Mouse (Mus musculus) lung, adult 2 months (tissue): Measurements from ENCODE around the gene Fgf22. TPM values are rescaled to one million over a fixed set of nuclear protein-coding genes. Genes with fewer than 3 reads are reported as not detected.

ENCODE experiments used
- DNase-seq: peaks from one replicate; pipeline ENCODE4 v3.0.0; 2022
- H3K4me1 ChIP-seq: fragments of 200-500 bp; 2 replicates; pipeline ENCODE4 v1.6.1; 2011; ENCODE audit warnings: low read length; ENCODE audit not compliant: control insufficient read depth, insufficient read depth
- H3K4me3 ChIP-seq: fragments of 200-500 bp; replicated peaks from 2 replicates; pipeline ENCODE3; 2011; ENCODE audit warnings: low read depth, mild to moderate bottlenecking, control low read depth, low read length; ENCODE audit errors: extremely low read depth
- CTCF ChIP-seq: fragments of 200-500 bp; IDR thresholded peaks from 2 replicates; pipeline ENCODE4 v1.5.1; 2011; ENCODE audit warnings: mild to moderate bottlenecking, low read length, control low read depth; ENCODE audit not compliant: insufficient read depth
- POLR2A ChIP-seq: fragments of 200-500 bp; IDR thresholded peaks from 2 replicates; pipeline ENCODE4 v1.6.1; 2011; ENCODE audit warnings: low read depth, mild to moderate bottlenecking, control low read depth, low read length, borderline replicate concordance; ENCODE audit errors: extremely low read depth
- WGBS: fragments of 180-500 bp; shearing (Covaris S2); methylation state at CpG from one replicate; pipeline ENCODE4 v1.1.7; 2018; 5-methylcytosine and 5-hydroxymethylcytosine counted together
- polyA plus RNA-seq: library from polyadenylated mRNA; depleted of rRNA; stranded (reverse); fragments of >200 nt; gene quantifications from 2 replicates; pipeline ENCODE4 v1.2.3, GENCODE M21; 2012; rRNA removed

Fgf22 gene
- polyA plus RNA-seq, 1 experiment: 1.0 TPM

DNA sequence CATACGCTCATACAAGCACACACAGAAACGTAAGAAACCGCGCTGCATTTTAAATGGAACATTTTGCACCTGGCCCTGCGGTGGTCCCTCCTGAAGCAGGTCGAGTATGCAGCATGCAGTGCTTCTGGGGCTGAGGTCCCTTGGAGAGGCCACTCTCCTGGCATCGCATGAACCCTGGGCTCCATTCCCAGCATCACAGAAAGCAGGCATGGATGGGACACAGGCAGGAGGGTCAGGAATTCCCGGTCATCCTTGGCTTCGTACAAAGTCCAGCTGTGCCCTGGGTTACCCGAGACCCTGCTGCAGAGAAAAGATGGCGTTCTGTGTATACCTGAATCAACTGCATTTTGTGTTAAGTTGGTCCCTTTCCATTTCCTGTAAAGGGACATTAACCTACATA is 45.6 kb downstream of the Fgf22 start:
- WGBS: 80% methylated on average over 11 of the region's 11 CpGs
- Histone ChIP-seq H3K4me1 (peaks cover 6% of the 10 kb centered on the region), H3K4me3 (no peak overlapping the region)
- no peak for DNase-seq
- TF ChIP-seq POLR2A: no peak
- no peak for TF ChIP-seq CTCF

DNA sequence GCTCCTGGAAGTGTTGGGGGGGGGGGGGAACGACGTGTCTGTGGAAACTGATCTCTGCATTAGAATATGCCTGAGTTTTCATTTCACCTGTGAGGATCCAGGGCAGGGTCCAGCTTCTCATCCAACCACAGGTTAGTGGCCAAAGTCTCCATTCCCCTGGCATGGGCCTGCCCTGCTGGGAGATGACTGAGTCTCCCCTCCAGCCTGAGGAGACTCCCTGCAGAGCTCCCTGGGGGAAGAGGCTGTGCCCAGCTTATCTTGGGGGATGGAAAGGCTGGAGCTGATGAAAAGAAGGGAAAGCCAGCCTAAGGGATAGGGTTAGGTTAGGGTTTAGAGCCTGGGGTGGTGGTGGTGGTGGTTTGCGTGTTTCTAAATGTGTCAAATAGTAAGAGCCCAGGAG is 47.0 kb downstream of the Fgf22 start:
- TF ChIP-seq CTCF (no peak), POLR2A (no peak)
- 59% methylated on average over 3 of the region's 3 CpGs for WGBS
- H3K4me1 ChIP-seq: peaks cover 6% of the 10 kb centered on the region
- DNase-seq: no peak
- no peak overlapping the region for H3K4me3 ChIP-seq

DNA sequence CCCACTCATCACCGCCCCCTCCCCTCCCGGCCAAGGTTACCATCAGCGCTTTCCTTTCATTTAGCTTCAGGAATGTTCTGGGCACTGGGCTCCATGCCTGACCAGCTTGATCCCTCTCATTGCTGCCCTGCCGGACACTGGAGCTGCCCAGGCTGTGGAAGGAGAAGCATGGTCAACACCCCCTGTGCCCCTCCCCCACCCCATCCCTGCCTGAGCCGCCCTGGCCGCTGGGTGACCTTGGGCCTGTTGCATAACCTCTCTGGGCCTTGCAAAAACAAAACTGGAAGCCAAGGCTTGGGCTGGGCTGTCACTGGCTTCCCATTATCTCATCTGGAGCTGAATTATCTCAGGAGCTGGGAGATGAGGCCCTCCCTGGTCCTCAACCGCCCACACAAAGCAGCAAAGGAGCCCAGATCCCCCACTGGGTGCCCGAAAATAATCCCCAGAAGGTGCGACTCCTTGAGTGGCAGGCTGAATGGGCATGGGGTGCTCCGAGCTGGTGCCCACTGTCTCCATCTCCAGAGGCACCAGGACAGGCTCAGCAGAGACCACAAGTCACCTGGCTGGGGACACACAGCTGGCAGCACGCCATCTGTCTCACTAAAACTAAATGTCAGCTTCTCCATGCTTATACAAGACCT is 47.6 kb downstream of the Fgf22 start:
- Histone ChIP-seq H3K4me3 (peak overlapping the region; percentile 3), H3K4me1 (peaks cover 6% of the 10 kb centered on the region)
- WGBS: 51% methylated on average over 11 of the region's 11 CpGs
- peak; percentile 33; the same call in 1 of the 2 replicates for TF ChIP-seq POLR2A
- no peak for TF ChIP-seq CTCF
- DNase-seq: no peak

DNA sequence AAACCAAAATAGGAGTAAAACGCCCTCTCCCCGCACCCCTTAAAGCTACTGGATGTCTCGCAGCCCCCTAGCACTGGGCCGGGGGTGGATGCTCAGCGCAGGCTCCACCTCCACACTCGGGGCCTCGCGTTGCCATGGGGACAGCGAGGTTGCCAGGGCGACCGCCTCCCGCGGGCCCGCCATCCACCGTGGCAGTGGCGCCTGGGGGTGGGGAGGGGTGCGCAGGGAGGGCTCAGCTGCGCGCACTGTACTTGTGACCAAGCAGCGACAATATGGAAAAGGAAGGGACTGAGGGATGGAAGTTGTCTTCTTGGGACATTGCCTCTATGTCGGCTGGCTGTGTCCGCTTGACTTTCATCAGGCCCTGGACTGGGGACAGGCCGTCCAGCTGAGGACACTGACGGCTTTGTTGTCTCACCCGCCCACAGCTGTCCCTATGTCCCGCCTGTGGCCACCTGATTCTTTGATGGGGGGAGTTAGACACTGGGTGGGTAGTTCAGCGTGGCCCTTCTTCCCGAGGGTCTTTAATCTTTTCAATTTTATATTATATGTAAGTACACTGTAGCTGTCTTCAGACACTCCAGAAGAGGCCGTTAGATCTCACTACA is 48.9 kb downstream of the Fgf22 start:
- Histone ChIP-seq H3K4me3 (no peak overlapping the region), H3K4me1 (peaks cover 7% of the 10 kb centered on the region)
- TF ChIP-seq CTCF (no peak), POLR2A (no peak)
- 50% methylated on average over 29 of the region's 29 CpGs for WGBS
- no peak for DNase-seq

DNA sequence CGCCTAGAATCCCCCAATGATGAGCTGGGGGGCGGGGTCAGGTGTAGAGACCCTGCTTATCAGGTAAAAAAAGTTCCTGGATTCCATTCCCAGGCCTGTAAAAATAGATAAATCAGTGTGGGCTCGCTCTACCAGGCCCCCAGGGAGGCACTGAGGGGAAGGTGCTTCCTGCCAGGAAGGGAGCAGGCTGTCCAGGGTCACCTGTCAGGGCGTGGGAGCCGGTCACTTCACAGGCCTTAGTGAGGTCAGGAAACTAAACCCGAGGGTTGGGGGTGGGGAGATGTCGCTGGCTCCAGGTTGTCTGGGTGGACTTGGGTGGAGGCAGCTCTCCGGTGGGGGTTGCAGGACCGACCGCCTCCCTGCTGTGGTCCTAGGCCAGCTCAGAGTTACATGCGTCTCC is 50.8 kb downstream of the Fgf22 start:
- 48% methylated on average over 11 of the region's 11 CpGs for WGBS
- Histone ChIP-seq H3K4me1 (peaks cover 11% of the 10 kb centered on the region), H3K4me3 (no peak overlapping the region)
- no peak for DNase-seq
- no peak for TF ChIP-seq POLR2A
- no peak for TF ChIP-seq CTCF

DNA sequence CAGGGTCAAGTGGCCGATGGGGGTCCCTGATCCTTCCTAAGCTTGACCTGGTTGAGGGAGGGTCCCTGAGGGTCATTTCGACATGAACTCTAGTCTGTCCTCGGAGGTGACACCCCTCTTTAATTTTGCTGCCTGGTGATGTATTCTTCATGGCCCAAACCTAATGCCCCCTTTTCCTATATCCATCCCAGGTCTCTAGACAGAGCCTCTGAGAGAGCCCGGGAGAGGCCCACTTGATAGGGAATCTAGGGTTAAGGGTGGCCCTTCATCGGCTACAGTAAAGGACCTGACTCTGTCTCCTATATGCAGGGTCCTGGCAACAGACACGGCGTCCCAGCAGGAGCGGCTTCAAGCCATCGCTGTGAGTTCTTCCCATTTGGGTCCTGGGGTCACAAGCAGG is 51.5 kb downstream of the Fgf22 start:
- TF ChIP-seq POLR2A (no peak), CTCF (no peak)
- DNase-seq: no peak
- Histone ChIP-seq H3K4me3 (no peak overlapping the region), H3K4me1 (peaks cover 11% of the 10 kb centered on the region)
- WGBS: 89% methylated on average over 9 of the region's 9 CpGs

DNA sequence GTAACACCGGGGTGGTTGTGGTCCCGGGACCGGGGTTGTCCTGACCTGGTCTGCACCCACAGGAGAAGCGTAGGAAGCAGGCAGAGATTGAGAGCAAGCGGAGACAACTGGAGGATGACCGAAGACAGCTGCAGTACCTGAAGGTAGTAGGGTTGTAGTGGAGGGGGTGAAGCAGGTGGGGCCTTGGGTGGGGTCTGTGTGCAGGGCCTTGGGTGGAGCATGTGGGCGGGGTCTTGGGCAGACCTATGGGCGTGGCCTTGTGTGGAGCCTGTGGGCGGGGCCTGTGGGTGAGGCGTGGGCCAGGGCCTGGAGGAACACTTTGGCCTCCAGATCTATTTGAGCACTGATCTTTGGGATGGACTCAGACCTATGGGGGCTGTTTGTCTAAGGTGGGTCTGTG is 52.1 kb downstream of the Fgf22 start:
- no peak for TF ChIP-seq POLR2A
- TF ChIP-seq CTCF: no peak
- H3K4me3 ChIP-seq: no peak overlapping the region
- peaks cover 11% of the 10 kb centered on the region for H3K4me1 ChIP-seq
- WGBS: 79% methylated on average over 10 of the region's 10 CpGs
- DNase-seq: no peak

DNA sequence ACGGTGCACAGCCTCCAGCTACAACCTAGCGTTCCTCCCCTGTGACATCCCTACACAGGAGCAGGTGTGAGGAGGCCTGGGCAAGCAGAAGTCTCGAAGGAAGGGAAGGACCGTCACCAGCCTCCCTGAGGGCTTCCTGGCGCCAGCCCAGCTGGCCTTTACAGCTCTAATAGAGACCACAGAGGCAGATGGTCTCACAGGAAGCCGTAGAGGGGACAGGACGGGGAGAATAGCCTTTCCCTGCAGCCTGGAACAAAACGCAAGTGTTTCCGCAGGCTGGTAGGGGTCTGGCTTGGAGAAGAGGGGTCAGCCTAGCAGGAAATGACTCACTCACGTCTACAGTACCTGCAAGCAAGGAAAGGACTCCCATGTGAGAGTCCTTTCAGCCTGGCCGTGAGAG is 53.0 kb downstream of the Fgf22 start:
- no peak overlapping the region for H3K4me3 ChIP-seq
- TF ChIP-seq POLR2A (no peak), CTCF (no peak)
- peaks cover 6% of the 10 kb centered on the region; the same call in 1 of the 2 replicates for H3K4me1 ChIP-seq
- WGBS: 50% methylated on average over 11 of the region's 11 CpGs
- no peak for DNase-seq

Other genes with a start within 250 kb of the Fgf22 start
- 27.9 and 30.4 TPM in 2 replicates for gene Plpp2, start 221.3 kb upstream of the Fgf22 start, polyA plus RNA-seq
- gene Mier2, start 199.9 kb upstream of the Fgf22 start, polyA plus RNA-seq: 62.5 and 71.8 TPM in 2 replicates
- not detected in 2 replicates for gene Theg, start 167.7 kb upstream of the Fgf22 start, polyA plus RNA-seq
- not detected in 2 replicates for gene C2cd4c, start 141.1 kb upstream of the Fgf22 start, polyA plus RNA-seq
- 2.4 and 2.7 TPM in 2 replicates for gene Shc2, start 117.2 kb upstream of the Fgf22 start, polyA plus RNA-seq
- gene Odf3l2, start 109.3 kb upstream of the Fgf22 start, polyA plus RNA-seq: not detected in 2 replicates
- 0.13 TPM in 1 of 2 replicates, not detected in the other for gene Madcam1, start 90.5 kb upstream of the Fgf22 start, polyA plus RNA-seq
- 70.4 and 84.7 TPM in 2 replicates for gene Tpgs1, start 85.7 kb upstream of the Fgf22 start, polyA plus RNA-seq
- gene Cdc34, start 72.9 kb upstream of the Fgf22 start, polyA plus RNA-seq: 112 and 121 TPM in 2 replicates
- gene Gzmm, start 66.1 kb upstream of the Fgf22 start, polyA plus RNA-seq: 1.5 and 1.6 TPM in 2 replicates
- 684 and 692 TPM in 2 replicates for gene Bsg, start 50.6 kb upstream of the Fgf22 start, polyA plus RNA-seq
- gene Hcn2, start 38.4 kb upstream of the Fgf22 start, polyA plus RNA-seq: 3.0 and 3.9 TPM in 2 replicates
- gene Polrmt, start 8.5 kb upstream of the Fgf22 start, polyA plus RNA-seq: 42.0 and 46.2 TPM in 2 replicates
- gene Rnf126, start 11.9 kb downstream of the Fgf22 start, polyA plus RNA-seq: 103 and 134 TPM in 2 replicates
- gene Fstl3, start 22.2 kb downstream of the Fgf22 start, polyA plus RNA-seq: 65.8 and 72.7 TPM in 2 replicates
- 0.20 TPM in 1 of 2 replicates, not detected in the other for gene Prss57, start 35.9 kb downstream of the Fgf22 start, polyA plus RNA-seq
- 34.2 and 38.5 TPM in 2 replicates for gene Palm, start 38.5 kb downstream of the Fgf22 start, polyA plus RNA-seq
- gene Misp, start 65.9 kb downstream of the Fgf22 start, polyA plus RNA-seq: 4.0 and 4.8 TPM in 2 replicates
- gene Ptbp1, start 99.4 kb downstream of the Fgf22 start, polyA plus RNA-seq: 224 and 265 TPM in 2 replicates
- 3.6 and 5.0 TPM in 2 replicates for gene Prtn3, start 119.4 kb downstream of the Fgf22 start, polyA plus RNA-seq
- 8.4 and 8.9 TPM in 2 replicates for gene Plppr3, start 119.6 kb downstream of the Fgf22 start, polyA plus RNA-seq
- gene Elane, start 131.2 kb downstream of the Fgf22 start, polyA plus RNA-seq: 0.11 and 0.85 TPM in 2 replicates
- gene Cfd, start 135.8 kb downstream of the Fgf22 start, polyA plus RNA-seq: 297 and 1,797 TPM in 2 replicates
- gene Med16, start 153.8 kb downstream of the Fgf22 start, polyA plus RNA-seq: 76.2 and 79.1 TPM in 2 replicates
- not detected in 2 replicates for gene Gm26602, start 155.8 kb downstream of the Fgf22 start, polyA plus RNA-seq
- gene Kiss1r, start 161.9 kb downstream of the Fgf22 start, polyA plus RNA-seq: 20.9 and 24.4 TPM in 2 replicates
- 129 and 162 TPM in 2 replicates for gene R3hdm4, start 166.1 kb downstream of the Fgf22 start, polyA plus RNA-seq
- 7.8 and 8.6 TPM in 2 replicates for gene Arid3a, start 172.0 kb downstream of the Fgf22 start, polyA plus RNA-seq
- 33.5 and 35.5 TPM in 2 replicates for gene Wdr18, start 205.1 kb downstream of the Fgf22 start, polyA plus RNA-seq
- gene Grin3b, start 215.6 kb downstream of the Fgf22 start, polyA plus RNA-seq: 0.33 TPM in 1 of 2 replicates, not detected in the other
- gene Tmem259, start 229.3 kb downstream of the Fgf22 start, polyA plus RNA-seq: 294 and 318 TPM in 2 replicates
- gene Cnn2, start 233.5 kb downstream of the Fgf22 start, polyA plus RNA-seq: 387 and 395 TPM in 2 replicates
- 31.4 and 38.2 TPM in 2 replicates for gene Abca7, start 241.4 kb downstream of the Fgf22 start, polyA plus RNA-seq